Mouse (Mus musculus): ENCODE measurements around the gene Pbrm1.

DNA sequence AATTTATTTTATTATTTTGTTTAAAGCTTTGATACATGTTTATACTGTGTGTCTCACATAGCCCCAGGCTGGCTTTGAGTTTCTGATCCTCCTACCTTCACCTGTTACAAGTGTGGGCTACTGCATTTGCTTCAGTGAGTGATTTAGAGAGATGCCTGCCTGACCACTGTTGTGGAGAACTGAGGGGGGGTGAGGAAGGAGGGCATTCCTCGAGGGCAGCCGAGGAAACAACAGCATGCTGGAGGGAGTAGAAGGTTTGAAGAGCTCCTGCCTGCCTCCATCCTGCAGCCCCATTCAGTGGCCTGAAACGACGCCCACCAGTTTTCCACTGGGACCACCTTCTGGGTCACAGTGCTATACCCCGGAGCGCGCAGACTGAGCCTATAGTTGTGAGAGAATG lies 146.5 kb downstream of the Pbrm1 start:
- no peak for TF ChIP-seq CTCF (IDR thresholded peaks at IDR 0.05; ENCODE audit: extremely low read depth, insufficient read length, insufficient replicate concordance, low read depth, low read length)
- TF ChIP-seq POLR2A (IDR thresholded peaks at IDR 0.05; ENCODE audit: low read depth, low read length): no peak

Measured in small intestine, adult 2 months (tissue).